Mouse (Mus musculus): ENCODE results near the gene Mitf.

DNA sequence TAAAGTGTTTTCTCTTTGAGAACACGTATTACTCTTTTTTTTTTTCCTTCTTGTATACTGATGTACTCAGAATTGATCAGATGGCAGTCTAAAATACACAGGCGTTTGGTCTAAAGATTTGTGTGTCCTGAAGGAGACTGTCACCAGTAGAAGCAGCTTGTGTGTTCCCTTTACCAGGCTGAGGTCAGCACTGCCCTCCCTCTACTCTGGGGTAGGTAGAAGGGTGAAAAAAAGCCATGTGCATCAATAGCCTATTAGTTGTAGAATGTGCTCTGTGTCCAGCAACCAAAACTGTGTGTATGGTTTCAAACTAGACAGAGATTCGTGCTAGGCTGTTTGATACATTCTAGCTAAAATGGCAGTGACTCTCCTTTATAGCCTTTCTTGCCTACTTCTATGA is 122.2 kb downstream of the Mitf start:
- no peak for TF ChIP-seq CTCF (IDR thresholded peaks at IDR 0.05; ENCODE audit: low read depth, low read length)
- no peak for TF ChIP-seq TAL1 (conservative IDR thresholded peaks at IDR 0.05; ENCODE audit: low read depth, low read length)
- TF ChIP-seq POLR2AphosphoS5 (IDR thresholded peaks at IDR 0.05; ENCODE audit: insufficient replicate concordance, low read depth, low read length) = no peak
- no peak for TF ChIP-seq GATA1 (IDR thresholded peaks at IDR 0.05; ENCODE audit: borderline replicate concordance, low read length)
- TF ChIP-seq GATA2 (IDR thresholded peaks at IDR 0.05; ENCODE audit: borderline replicate concordance, low read depth, low read length) = no peak
